Mouse (Mus musculus) B cell, adult 2 months (primary cell): ENCODE data around the gene 3110082I17Rik.
"Not testable (repeated sequence)": the region's sequence is repeated elsewhere in the genome, so short reads cannot be mapped to it uniquely, and the experiment has no call there.

ENCODE experiments used
- DNase-seq, 2 experiments: peaks; one replicate each; pipeline ENCODE4 v3.0.0; 2022

Gene 3110082I17Rik

GRCm38 (mm10) chr5:139392219-139393196 lies 67.8 kb downstream of the 3110082I17Rik start:
- no peak for DNase-seq

- no peak for DNase-seq
These were observed 68.9 kb downstream of the 3110082I17Rik start for GRCm38 (mm10) chr5:139391309-139391990.

GRCm38 (mm10) chr5:139390324-139391119 lies 69.8 kb downstream of the 3110082I17Rik start:
- DNase-seq: not testable (repeated sequence)

GRCm38 (mm10) chr5:139389676-139390061 lies 70.7 kb downstream of the 3110082I17Rik start:
- no peak for DNase-seq

GRCm38 (mm10) chr5:139388694-139389675 lies 71.3 kb downstream of the 3110082I17Rik start:
- no peak for DNase-seq

GRCm38 (mm10) chr5:139388195-139388570 lies 72.1 kb downstream of the 3110082I17Rik start:
- no peak for DNase-seq

GRCm38 (mm10) chr5:139387329-139388194 lies 72.8 kb downstream of the 3110082I17Rik start:
- DNase-seq: no peak

GRCm38 (mm10) chr5:139386047-139386446 lies 74.3 kb downstream of the 3110082I17Rik start:
- no peak for DNase-seq

- no peak for DNase-seq
These were observed 75.8 kb downstream of the 3110082I17Rik start for GRCm38 (mm10) chr5:139384531-139384930.

- no peak for DNase-seq
These were observed 77.1 kb downstream of the 3110082I17Rik start for GRCm38 (mm10) chr5:139383234-139383633.

- DNase-seq: peak; percentile 45 to 46
These were observed 77.6 kb downstream of the 3110082I17Rik start for GRCm38 (mm10) chr5:139382760-139383159.

- DNase-seq: peak; percentile 56 to 65
These were observed 78.5 kb downstream of the 3110082I17Rik start for GRCm38 (mm10) chr5:139381586-139382513.

- DNase-seq: peak; percentile 69
These were observed 79.7 kb downstream of the 3110082I17Rik start for GRCm38 (mm10) chr5:139380385-139381248.

- no peak for DNase-seq
These were observed 80.4 kb downstream of the 3110082I17Rik start for GRCm38 (mm10) chr5:139379771-139380384.

GRCm38 (mm10) chr5:139378986-139379629 lies 81.2 kb downstream of the 3110082I17Rik start:
- DNase-seq: no peak

GRCm38 (mm10) chr5:139378271-139378556 lies 82.1 kb downstream of the 3110082I17Rik start:
- no peak for DNase-seq

- peak in 1 of 2 experiments; percentile 43 for DNase-seq
These were observed 82.7 kb downstream of the 3110082I17Rik start, which contains the start of gene Gpr146 for GRCm38 (mm10) chr5:139377468-139378270. Gpr146 (plus strand) TSS chr5:139377697.
